Mouse (Mus musculus) liver, postnatal 0 days (tissue): ENCODE measurements around the gene Btbd7.

Source experiments
- CTCF ChIP-seq: sonication (generic); IDR thresholded peaks from 2 replicates; pipeline ENCODE4 v1.5.1; 2016; ENCODE audit warnings: antibody characterized with exemption, low read depth
- EP300 ChIP-seq: IDR thresholded peaks from 2 replicates; pipeline ENCODE4 v1.6.1; 2016; ENCODE audit warnings: antibody characterized with exemption, low read depth, mild to moderate bottlenecking

DNA sequence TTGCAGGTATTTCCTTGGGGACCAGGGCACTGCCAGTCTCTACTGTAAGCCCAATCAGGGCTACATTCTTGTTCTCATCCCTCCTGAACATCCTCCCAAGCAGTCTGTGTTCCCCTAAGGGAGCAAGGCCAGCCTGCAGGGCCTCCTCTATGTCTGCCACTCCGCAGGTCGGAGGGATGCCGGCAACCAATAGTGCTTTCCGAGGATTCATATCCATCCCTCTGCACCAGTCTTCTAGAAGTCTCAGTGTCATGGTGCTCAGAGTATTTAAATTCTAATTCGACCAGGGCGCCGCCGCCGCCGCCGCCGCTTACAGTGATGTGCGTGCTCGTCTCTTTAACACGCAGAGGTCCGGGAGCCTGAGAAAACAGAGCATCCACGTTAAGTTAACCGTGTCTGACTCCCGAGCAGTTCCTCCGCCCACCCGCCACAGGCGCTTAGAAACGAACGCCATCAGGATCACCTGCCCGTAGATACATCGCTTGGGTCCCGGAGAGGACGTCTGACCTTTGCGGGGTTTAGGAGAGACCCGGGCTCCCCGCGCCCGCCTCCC is 135.2 kb downstream of the Btbd7 start:
- TF ChIP-seq CTCF (no peak), EP300 (no peak)
